ENCODE assay signal across 23 mouse cellular contexts in genomic region chr17:87227878-87228277, GRCm38 (mm10).
"Had no signal": no experiment of that assay in that cellular context is flagged by ENCODE, and none has a peak within 500 bp of the region (broad histone marks: within the 10 kb centered on the region; RNA-seq: fewer than 3 reads in every experiment).

No protein-coding gene starts in this region.

- H3K36me3 ChIP-seq: heart, embryonic 12.5 days; hindbrain, embryonic 10.5 days; hindbrain, embryonic 12.5 days; intestine, embryonic 15.5 days; limb, embryonic 13.5 days; limb, embryonic 15.5 days; liver, embryonic 12.5 days had no signal

- DNase-seq: gastrocnemius, postnatal 14 days; gastrocnemius, postnatal 36 days; heart, adult 2 months; heart, postnatal 10 days; heart, postnatal 4 days; kidney, adult 18-20 months; kidney, adult 8-10 months; kidney, postnatal 10 days; kidney, postnatal 4 days; layer of hippocampus, postnatal 36 days; left cerebral cortex, postnatal 4 days had no signal

- ATAC-seq: hindbrain, embryonic 16.5 days; inflammation-experienced regulatory T-cells, adult 6 months; intestine, embryonic 15.5 days; intestine, postnatal 0 days; liver, embryonic 12.5 days had no signal

- H3K9ac ChIP-seq: heart, embryonic 12.5 days; hindbrain, embryonic 12.5 days; hindbrain, embryonic 14.5 days; intestine, embryonic 15.5 days; limb, embryonic 13.5 days; limb, embryonic 15.5 days; liver, embryonic 12.5 days had no signal

- H3K9me3 ChIP-seq: hindbrain, embryonic 10.5 days; hindbrain, embryonic 12.5 days; intestine, embryonic 15.5 days; limb, embryonic 15.5 days; liver, embryonic 12.5 days had no signal

- H3K4me2 ChIP-seq: heart, embryonic 12.5 days; hindbrain, embryonic 12.5 days; hindbrain, embryonic 14.5 days; intestine, embryonic 15.5 days; limb, embryonic 13.5 days; limb, embryonic 15.5 days; liver, embryonic 12.5 days had no signal

- H3K4me1 ChIP-seq: hindbrain, embryonic 12.5 days; intestine, embryonic 15.5 days; liver, embryonic 12.5 days had no signal

- H3K27me3 ChIP-seq: heart, embryonic 12.5 days; hindbrain, embryonic 12.5 days; intestine, embryonic 15.5 days; limb, embryonic 13.5 days; limb, embryonic 15.5 days; liver, embryonic 12.5 days had no signal

- H3K27ac ChIP-seq: heart, adult 2 months; hindbrain, embryonic 10.5 days; hindbrain, embryonic 12.5 days; hindbrain, embryonic 14.5 days; intestine, embryonic 15.5 days; layer of hippocampus, adult 2 months; limb, embryonic 13.5 days; limb, embryonic 15.5 days; liver, embryonic 12.5 days had no signal

- H3K4me3 ChIP-seq: heart, adult 2 months; heart, embryonic 12.5 days; hindbrain, embryonic 10.5 days; hindbrain, embryonic 12.5 days; intestine, embryonic 15.5 days; layer of hippocampus, adult 2 months; limb, embryonic 13.5 days; limb, embryonic 15.5 days; liver, embryonic 12.5 days had no signal
